Mouse (Mus musculus): Measurements from ENCODE around the gene Olfr1423.

DNA sequence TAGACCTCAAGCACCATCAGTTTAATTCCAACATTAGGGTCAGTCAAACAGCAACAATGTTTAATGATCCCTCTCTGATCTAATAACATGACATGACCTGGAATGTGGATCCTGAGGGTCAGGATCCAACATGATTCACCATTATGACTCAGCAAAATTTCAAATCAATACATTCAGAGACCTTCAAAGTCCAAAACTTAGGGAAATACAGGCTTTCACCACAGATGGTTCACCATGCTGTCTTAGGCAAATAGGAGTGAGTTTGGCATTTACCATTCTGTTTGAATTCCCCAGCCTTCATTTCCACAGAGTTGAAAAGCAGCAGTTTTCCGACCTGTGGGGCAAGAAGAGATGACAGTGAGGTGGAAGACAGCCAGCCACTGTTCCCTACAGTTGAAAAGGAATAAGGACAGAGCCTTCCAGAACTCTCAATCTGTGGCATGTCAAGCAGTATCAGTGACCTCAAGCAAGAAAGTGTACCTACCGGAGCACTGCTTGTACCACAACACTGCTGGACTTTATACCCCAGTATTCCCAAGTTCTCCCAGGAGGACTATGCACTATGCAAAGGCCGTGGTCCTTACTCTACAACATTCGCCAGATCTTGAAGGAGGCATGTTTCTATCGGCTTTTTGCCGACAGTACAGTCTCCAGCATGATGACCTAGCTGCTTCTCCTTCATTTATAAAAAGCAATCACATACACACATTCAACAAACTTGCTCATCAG is 46.2 kb downstream of the Olfr1423 start:
- TF ChIP-seq CTCF (IDR thresholded peaks at IDR 0.05; ENCODE audit: low read depth) (no peak), EP300 (IDR thresholded peaks at IDR 0.05; ENCODE audit: low read depth) (no peak)
